Mouse (Mus musculus) small intestine, adult 2 months (tissue): ENCODE measurements around the gene Col2a1.

Source experiments
- CTCF ChIP-seq: fragments of 200-500 bp; IDR thresholded peaks from 2 replicates; pipeline ENCODE4 v1.5.1; 2012; ENCODE audit warnings: low read depth, mild to moderate bottlenecking, control low read depth, inconsistent platforms, low read length, moderate library complexity, mixed read lengths; ENCODE audit not compliant: insufficient replicate concordance, insufficient read length; ENCODE audit errors: extremely low read depth
- POLR2A ChIP-seq: fragments of 200-500 bp; IDR thresholded peaks from 2 replicates; pipeline ENCODE4 v1.6.1; 2012; ENCODE audit warnings: low read depth, mild to moderate bottlenecking, control low read depth, inconsistent platforms, low read length, moderate library complexity

DNA sequence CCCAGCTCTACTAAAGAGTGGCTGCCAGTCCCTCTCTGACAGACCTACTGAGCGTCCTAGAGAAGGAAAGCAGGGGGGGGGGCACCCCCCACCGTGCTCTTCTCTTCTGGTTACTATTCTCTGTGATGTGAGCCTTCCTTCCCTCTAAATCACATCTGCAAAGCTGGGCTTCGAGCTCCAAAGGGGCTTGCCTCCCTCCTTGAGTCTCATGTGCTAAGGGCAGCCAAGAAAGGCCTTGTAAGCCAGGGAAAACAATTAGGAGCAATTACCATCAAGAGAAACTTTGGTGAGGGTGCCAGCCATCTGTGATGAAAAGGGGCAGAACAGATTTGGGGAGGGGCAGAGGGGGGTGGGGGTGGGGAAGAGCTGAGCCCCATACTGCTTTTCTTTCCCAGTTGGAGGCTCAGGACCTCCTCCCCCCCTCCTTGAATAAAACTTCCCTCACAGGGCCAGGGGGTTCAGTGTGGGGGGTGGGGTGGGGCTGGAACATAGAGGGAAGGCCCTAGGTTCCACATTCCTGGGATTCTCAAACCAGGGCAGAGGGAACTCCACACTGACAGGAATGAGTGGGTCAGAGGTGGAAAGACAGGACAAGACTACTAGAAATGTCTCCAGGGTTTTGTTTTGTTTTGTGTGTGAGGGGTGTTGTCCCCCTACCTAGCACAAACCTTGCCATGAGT is 30.7 kb upstream of the Col2a1 start:
- TF ChIP-seq CTCF (no peak), POLR2A (no peak)
